Mouse (Mus musculus): ENCODE measurements around the gene Zswim3.

DNA sequence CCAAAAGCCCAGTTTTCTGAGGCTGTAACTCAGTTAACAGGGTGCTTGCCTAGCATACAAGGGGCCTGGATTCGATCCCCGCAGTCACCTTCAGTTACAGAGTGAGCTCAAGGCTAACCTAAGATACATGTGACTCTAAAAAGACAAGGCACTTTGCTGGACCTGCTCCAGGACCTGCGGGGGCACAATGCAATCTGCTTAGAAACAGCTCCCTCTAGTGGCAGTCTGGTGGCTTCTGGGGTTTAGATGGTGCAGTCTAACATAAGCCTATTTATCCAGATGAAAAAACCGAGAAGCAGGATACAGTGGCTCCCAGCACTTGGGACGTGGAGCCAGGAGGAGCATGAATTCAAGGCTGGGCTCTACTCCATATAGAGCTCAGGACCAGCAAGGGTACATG is 10.6 kb upstream of the Zswim3 start:
- TF ChIP-seq CTCF (IDR thresholded peaks at IDR 0.05; ENCODE audit: extremely low read depth, insufficient read depth, low read length) (peak; percentile 88), POLR2A (IDR thresholded peaks at IDR 0.05; ENCODE audit: extremely low read depth, insufficient read depth, low read length) (no peak)

Data from cortical plate, adult 2 months (tissue).